Mouse (Mus musculus) heart, adult 2 months (tissue): ENCODE measurements around the gene Tnfsf13.

Experiments used
- CTCF ChIP-seq: fragments of 200-600 bp; IDR thresholded peaks from 2 replicates; pipeline ENCODE4 v1.8.1; 2022; ENCODE audit warnings: antibody characterized with exemption, mild to moderate bottlenecking, moderate library complexity
- POLR2A ChIP-seq: fragments of 200-500 bp; IDR thresholded peaks from 2 replicates; pipeline ENCODE4 v1.6.1; 2011; ENCODE audit warnings: mild to moderate bottlenecking, low read depth, low read length, control low read depth; ENCODE audit not compliant: insufficient read depth

DNA sequence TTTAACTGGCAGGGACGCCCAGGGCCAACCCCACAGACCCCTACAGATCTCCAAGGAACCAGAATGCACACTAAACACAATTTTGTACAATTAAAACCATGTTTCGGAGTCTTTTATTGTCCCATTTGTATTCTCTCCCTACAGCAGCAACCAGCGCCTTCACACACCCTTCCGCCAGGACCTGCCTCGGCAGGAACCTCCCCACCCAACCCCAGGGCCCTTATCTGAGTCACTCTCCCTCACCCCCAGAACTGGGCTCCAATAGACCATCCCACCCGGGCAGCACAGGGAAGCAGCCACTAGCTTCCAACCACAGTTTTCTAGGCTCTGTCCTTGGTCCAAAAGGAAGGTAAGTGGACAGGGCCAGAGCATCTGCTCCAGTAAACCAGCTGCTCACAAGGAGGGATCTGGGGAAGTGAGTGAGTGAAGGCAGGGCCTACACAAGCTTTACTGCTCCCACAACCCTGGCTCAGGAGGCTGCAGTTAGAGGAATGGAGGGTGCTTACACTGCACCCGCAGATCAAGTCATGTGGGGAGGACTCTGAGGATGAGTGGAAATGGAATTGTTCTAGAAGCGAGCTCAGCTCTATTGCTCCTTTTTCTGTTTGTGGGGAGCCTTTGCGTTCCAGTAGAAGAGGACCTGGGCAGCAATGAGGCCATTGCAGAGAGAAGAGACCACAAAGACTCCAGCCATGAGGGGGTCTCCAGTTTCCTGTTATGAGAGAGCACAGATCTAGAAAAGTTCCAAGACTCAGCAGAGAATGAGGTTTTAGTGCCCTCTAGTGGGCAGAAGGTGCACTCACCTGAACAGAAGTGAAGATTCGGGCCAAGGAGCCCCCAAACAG is 28.7 kb downstream of the Tnfsf13 start:
- TF ChIP-seq CTCF (peak; percentile 94), POLR2A (no peak)
